Mouse (Mus musculus) limb, embryonic 14.5 days (tissue): Measurements from ENCODE around the gene Gpr142. TPM values are rescaled to one million over a fixed set of nuclear protein-coding genes. Genes with fewer than 3 reads are reported as not detected.

Experiments
- ATAC-seq: fragments of 200-750 bp; cut with Nextera tagmentation; 2 replicates; pipeline ENCODE4 v1.8.0; 2017; ENCODE audit warnings: low read depth, moderate number of reproducible peaks, moderate TSS enrichment; ENCODE audit not compliant: low FRiP score
- DNase-seq: peaks from one replicate; pipeline ENCODE4 v3.0.0-alpha.2; 2015; ENCODE audit warnings: low spot score
- H3K27ac ChIP-seq: fragments of 300-500 bp; sonication (generic); replicated peaks from 2 replicates; pipeline ENCODE4 v1.5.1; 2014; ENCODE audit warnings: low read depth, mild to moderate bottlenecking, low read length, moderate library complexity, mixed read lengths
- H3K27me3 ChIP-seq: fragments of 300-500 bp; sonication (generic); 2 replicates; pipeline ENCODE4 v1.6.1; 2014; ENCODE audit warnings: low read length, mixed read lengths; ENCODE audit not compliant: control insufficient read depth, insufficient read depth
- H3K36me3 ChIP-seq: fragments of 300-500 bp; sonication (generic); 2 replicates; pipeline ENCODE4 v1.6.1; 2014; ENCODE audit warnings: mild to moderate bottlenecking, low read length, moderate library complexity, mixed read lengths; ENCODE audit not compliant: control insufficient read depth, insufficient read depth
- H3K4me1 ChIP-seq: fragments of 300-500 bp; sonication (generic); 2 replicates; pipeline ENCODE4 v1.6.1; 2014; ENCODE audit warnings: antibody characterized with exemption, low read length, mixed read lengths; ENCODE audit not compliant: control insufficient read depth, insufficient read depth
- H3K4me2 ChIP-seq: fragments of 300-500 bp; sonication (generic); replicated peaks from 2 replicates; pipeline ENCODE4 v1.6.1; 2014; ENCODE audit warnings: low read depth, mild to moderate bottlenecking, low read length, moderate library complexity; ENCODE audit not compliant: severe bottlenecking
- H3K4me3 ChIP-seq: fragments of 300-500 bp; sonication (generic); replicated peaks from 2 replicates; pipeline ENCODE4 v1.5.1; 2014; ENCODE audit warnings: low read length
- H3K9ac ChIP-seq: fragments of 300-500 bp; sonication (generic); 2 replicates; pipeline ENCODE4 v1.6.1; 2014; ENCODE audit warnings: mild to moderate bottlenecking, low read depth, low read length, moderate library complexity; ENCODE audit not compliant: severe bottlenecking
- H3K9me3 ChIP-seq: fragments of 300-500 bp; sonication (generic); 2 replicates; pipeline ENCODE4 v1.6.1; 2016; ENCODE audit warnings: low read length; ENCODE audit not compliant: control insufficient read depth
- POLR2A ChIP-seq: fragments of 200-500 bp; IDR thresholded peaks from 2 replicates; pipeline ENCODE4 v1.8.0; 2012; ENCODE audit warnings: inconsistent platforms, mild to moderate bottlenecking, moderate library complexity, borderline replicate concordance; ENCODE audit not compliant: insufficient read depth, insufficient read length; ENCODE audit errors: extremely low read depth
- WGBS: fragments of 180-500 bp; shearing (Covaris S2); extraction: QIAGEN DNeasy Blood & Tissue Kit; methylation state at CpG from one replicate; pipeline ENCODE4 v1.1.7; 2014; 5-methylcytosine and 5-hydroxymethylcytosine counted together
- polyA plus RNA-seq, 2 experiments: library from polyadenylated mRNA; depleted of rRNA in 1 of 2; stranded (reverse) in 1 of 2; unstranded in 1 of 2; fragments of >200 nt; fragmentation: Nextera tagmentation in 1 of 2; extraction: Ambion mirVana in 1 of 2; gene quantifications; 2 replicates each; pipeline versions ENCODE4 v1.2.1 to v1.2.3; 2012 to 2014

The Gpr142 gene
- polyA plus RNA-seq, 2 experiments, result not detected

DNA sequence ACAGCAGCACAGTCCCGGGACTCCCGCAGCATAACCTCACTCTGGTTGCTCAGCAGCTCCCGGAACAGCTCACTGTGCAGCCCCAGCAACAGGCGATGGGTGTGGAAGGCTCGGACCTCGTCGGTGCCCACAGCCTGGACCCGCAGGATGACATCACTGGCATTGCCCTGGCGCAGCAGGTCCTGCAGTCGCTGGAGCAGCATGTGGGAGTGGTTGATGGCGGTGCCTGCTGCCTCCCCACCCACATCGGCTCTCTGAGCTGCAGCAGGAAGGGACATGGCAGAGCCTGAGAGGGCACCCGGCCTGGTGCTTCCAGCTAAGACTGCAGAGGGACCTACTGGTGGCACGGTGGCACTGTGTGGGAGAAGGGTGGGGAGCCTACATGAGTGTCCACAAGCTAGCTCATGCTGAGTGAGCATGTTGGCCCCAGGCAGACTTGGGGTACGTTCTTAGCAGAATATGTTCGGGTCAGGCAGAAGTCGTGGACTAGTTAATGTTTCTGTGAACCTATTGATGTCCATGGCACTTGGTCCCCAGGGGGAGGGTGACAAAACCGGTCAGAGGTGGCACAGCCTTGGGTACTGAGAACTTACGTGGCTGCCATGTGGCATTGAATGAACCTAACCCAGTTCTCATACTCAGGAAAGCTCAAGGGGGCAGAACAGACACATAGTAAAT is 4.7 kb upstream of the Gpr142 start:
- Histone ChIP-seq H3K4me1 (peaks cover 7% of the 10 kb centered on the region; the same call in 1 of the 2 replicates), H3K27ac (no peak overlapping the region), H3K27me3 (peaks cover 51% of the 10 kb centered on the region), H3K36me3 (no peaks in the 10 kb centered on the region), H3K4me3 (no peak overlapping the region), H3K4me2 (no peak overlapping the region), H3K9ac (no peak overlapping the region), H3K9me3 (no peaks in the 10 kb centered on the region)
- whole genome bisulfite sequencing, result 71% methylated on average over 19 of the region's 19 CpGs
- DNase-seq, result no peak
- ATAC-seq, result no peak
- TF ChIP-seq POLR2A, result no peak

DNA sequence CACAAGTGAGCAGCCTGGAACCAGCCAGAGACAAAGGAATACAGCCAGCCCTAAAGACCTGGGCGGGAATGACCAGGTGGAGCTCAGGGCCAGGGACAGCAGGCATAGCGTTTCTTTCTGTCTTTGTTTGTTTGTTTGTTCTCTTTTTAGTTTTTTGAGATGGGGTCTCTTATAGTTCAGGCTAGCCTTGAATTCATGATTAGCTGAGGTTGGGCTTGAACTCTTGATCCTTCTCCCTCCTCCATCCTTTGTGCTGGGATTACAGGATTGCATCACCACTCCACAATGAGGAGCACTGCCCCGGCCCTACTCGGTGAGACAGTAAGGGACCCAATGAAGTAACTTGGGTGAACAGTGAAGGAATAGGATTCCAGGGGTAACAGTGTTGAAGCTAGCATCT is 4.0 kb upstream of the Gpr142 start:
- H3K4me1 ChIP-seq, result peaks cover 7% of the 10 kb centered on the region; the same call in 1 of the 2 replicates
- no peaks in the 10 kb centered on the region for H3K9me3 ChIP-seq
- no peak overlapping the region for H3K4me2 ChIP-seq
- no peaks in the 10 kb centered on the region for H3K36me3 ChIP-seq
- H3K27me3 ChIP-seq, result peaks cover 44% of the 10 kb centered on the region
- no peak for DNase-seq
- no peak for TF ChIP-seq POLR2A
- no peak overlapping the region for H3K27ac ChIP-seq
- ATAC-seq, result no peak
- no peak overlapping the region for H3K4me3 ChIP-seq
- H3K9ac ChIP-seq, result no peak overlapping the region
- 56% methylated on average over 4 of the region's 4 CpGs for WGBS

DNA sequence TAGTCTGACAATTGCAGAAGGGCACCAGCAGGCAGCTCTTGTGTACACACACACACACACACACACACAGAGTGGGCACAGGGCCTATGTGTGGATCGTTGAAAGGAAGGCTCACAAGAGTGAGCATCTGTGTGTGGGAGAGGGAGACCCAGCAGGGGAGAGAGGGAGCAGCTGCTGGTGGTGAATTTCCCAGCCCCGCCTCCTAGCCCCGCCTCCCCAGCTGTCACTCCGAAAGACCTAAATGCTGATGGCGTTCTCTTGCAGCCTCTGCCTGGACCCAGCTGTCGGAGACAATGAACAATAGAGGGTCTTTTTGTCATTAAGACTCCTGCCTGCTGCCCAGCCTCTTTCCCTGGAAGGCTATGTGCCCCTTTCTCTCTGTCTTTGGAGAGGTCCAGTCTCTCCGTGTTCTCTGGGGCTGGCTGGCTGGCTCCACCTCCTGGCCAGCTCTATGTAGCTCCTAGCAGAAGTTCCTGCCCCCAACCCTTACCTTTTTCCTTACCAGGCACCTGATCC is 3.4 kb upstream of the Gpr142 start:
- Histone ChIP-seq H3K36me3 (no peaks in the 10 kb centered on the region), H3K27ac (0 out of 2 replicates have a peak overlapping the region, but pooled peaks have one; percentile 7), H3K9me3 (no peaks in the 10 kb centered on the region), H3K4me1 (peaks cover 7% of the 10 kb centered on the region; the same call in 1 of the 2 replicates), H3K27me3 (peaks cover 38% of the 10 kb centered on the region), H3K4me2 (peak overlapping the region; percentile 63), H3K4me3 (peak overlapping the region; percentile 38), H3K9ac (peak overlapping the region; percentile 34; the same call in 1 of the 2 replicates)
- 0% methylated on average over 7 of the region's 7 CpGs for WGBS
- TF ChIP-seq POLR2A, result no peak
- ATAC-seq (peak; percentile 85), DNase-seq (peak; percentile 76)

DNA sequence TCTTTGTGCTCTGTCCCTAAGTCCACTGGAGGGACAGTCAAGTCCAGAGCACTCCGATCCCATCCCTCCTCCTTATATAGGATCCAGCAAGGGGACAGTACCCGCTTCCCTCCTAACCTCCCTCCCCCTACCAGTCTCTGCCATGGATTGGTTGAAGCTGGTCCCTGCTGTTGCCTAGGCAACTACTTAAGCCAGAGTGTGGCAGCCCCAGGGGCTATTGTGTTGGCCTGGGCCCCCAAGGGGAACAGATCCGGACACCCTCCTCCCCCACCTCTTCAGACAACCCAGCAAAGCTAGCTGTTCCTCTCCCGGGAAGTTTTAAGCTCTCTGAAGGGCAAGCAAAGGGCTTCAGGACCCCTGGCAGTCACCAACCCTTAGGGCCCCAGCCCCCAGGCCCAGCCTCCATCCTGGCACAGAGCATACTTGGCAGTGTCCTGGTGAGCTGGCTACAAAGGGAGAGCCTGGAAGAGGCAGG is 2.8 kb upstream of the Gpr142 start, which contains the start of gene Btbd17:
TSS of gene Btbd17 (minus strand) at position 98 of the 475 bp plus-strand sequence.
- peak; percentile 17 for ATAC-seq
- Histone ChIP-seq H3K4me1 (peaks cover 7% of the 10 kb centered on the region; the same call in 1 of the 2 replicates), H3K36me3 (no peaks in the 10 kb centered on the region), H3K9ac (peak within 1 kb of the TSS; percentile 34), H3K27ac (0 out of 2 replicates have a peak within 1 kb of the TSS, but pooled peaks have one; percentile 7), H3K27me3 (peaks cover 32% of the 10 kb centered on the region), H3K4me2 (peak within 1 kb of the TSS; percentile 63), H3K9me3 (no peaks in the 10 kb centered on the region), H3K4me3 (peak within 1 kb of the TSS; percentile 38)
- no peak for TF ChIP-seq POLR2A
- no peak for DNase-seq
- 11% methylated on average over 4 of the region's 4 CpGs for WGBS

DNA sequence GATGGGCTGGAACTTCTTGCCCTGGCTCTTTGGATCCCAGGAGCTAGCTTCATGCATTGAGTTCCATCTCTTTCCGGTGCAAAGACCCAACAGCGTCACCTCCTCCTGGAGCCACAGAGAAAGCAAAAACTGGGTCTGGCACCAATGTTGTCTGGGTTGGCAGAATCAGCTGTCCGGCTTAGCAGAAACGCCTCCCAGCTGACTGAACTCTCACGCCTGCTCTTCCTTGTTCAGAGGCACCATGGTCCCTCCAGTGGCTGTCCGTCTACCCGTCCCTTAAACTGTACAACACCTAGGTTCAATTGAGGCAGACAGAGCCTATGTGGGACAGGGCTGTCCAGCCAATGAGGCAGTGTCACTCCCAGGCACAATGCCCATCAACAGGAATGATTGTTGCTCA is 1.5 kb upstream of the Gpr142 start:
- no peak overlapping the region for H3K27ac ChIP-seq
- TF ChIP-seq POLR2A, result no peak
- DNase-seq (no peak), ATAC-seq (no peak)
- H3K36me3 ChIP-seq, result no peaks in the 10 kb centered on the region
- H3K4me2 ChIP-seq, result no peak overlapping the region
- H3K27me3 ChIP-seq, result peaks cover 19% of the 10 kb centered on the region
- H3K9ac ChIP-seq, result no peak overlapping the region
- no peak overlapping the region for H3K4me3 ChIP-seq
- WGBS, result 84% methylated on average over 7 of the region's 7 CpGs
- no peaks in the 10 kb centered on the region for H3K9me3 ChIP-seq
- H3K4me1 ChIP-seq, result 0 out of 2 replicates have a peak, but pooled peaks cover 4% of the 10 kb centered on the region
